Mouse (Mus musculus): ENCODE data around the gene Oasl2. TPM values are rescaled to one million over a fixed set of nuclear protein-coding genes. Genes with fewer than 3 reads are reported as not detected.
"Not testable (repeated sequence)": the region's sequence is repeated elsewhere in the genome, so short reads cannot be mapped to it uniquely, and the experiment has no call there.

Oasl2 gene
- total RNA-seq, 2 experiments from 2014 or later: 1.1 to 2.6 TPM

- no peak for DNase-seq (ENCODE audit: low spot score in 2 of 2)
- intact Hi-C loops (cut with DNase I): no loop called here
These were observed 12.0 kb downstream of the Oasl2 start for GRCm38 (mm10) chr5:114908598-114909305.

DNA sequence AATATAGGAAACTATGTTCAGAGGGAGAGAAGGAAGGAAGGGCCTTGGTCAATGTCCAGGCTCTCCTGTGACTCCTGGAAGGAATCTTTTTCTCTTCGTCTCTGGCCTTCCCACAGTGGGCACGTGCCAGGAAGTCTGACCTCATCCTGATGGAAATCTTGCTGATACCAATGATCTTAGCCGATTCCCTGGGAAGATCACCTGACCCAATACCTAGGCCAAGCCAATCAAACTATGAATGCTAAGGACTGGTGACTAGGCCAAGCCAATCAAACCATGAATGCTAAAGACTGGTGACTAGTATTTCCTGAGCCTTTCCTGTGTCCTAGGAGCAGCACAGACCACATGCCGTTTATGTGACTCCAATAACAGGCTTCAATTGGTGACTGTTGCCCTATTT is 16.9 kb downstream of the Oasl2 start:
- DNase-seq (ENCODE audit: low spot score in 2 of 2): no peak
- intact Hi-C loops (cut with DNase I): no loop called here

DNA sequence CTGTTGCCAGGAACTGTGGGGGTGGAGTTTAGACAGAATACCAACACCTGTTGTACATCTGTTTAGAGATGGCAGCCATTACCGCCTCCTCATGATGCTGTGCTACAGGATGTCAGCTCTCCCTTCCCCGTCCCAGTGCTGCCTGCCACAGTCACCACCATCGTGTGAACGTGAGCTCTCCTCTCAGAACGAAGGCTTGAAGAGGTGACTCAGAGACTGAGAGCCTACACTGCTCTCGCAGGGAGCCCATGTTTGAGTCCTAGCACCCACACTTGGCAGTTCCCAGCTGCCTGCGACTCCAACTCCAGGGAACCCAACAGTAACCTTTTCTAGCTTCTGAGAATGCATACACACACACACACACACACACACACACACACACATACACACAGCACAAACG is 18.1 kb downstream of the Oasl2 start:
- intact Hi-C loops (cut with DNase I): no loop called here
- DNase-seq (ENCODE audit: low spot score in 2 of 2): peak; percentile 12 to 78

GRCm38 (mm10) chr5:114915854-114916253 is 19.1 kb downstream of the Oasl2 start:
- intact Hi-C loops (cut with DNase I): no loop called here
- no peak for DNase-seq (ENCODE audit: low spot score in 2 of 2)

DNA sequence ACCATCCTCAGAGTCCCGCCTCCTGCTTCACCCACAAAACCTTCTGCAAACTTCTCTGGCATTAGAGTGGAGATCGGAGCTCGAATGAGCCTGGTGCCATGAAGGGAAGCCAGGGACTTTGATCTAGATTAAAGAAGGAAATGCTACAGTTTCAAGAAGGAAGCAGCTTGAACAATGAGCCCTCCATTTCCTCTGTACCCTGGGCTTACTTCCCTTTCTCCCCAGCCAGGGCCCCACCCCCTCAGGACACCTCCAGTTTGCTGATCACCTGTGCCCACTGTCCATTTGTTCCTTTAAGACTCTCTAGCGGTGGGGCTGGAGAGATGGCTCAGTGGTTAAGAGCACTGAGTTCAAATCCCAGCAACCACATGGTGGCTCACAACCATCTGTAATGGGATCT is 20.0 kb downstream of the Oasl2 start:
- no peak for DNase-seq (ENCODE audit: low spot score in 2 of 2)
- intact Hi-C loops (cut with DNase I): no loop called here

GRCm38 (mm10) chr5:114917357-114917756 is 20.6 kb downstream of the Oasl2 start:
- intact Hi-C loops (cut with DNase I); DNase-seq (ENCODE audit: low spot score in 2 of 2): not testable (repeated sequence)

GRCm38 (mm10) chr5:114921551-114922365 is 25.0 kb downstream of the Oasl2 start:
- peak in 1 of 2 experiments; percentile 15 for DNase-seq (ENCODE audit: low spot score in 2 of 2)
- intact Hi-C loops (cut with DNase I): no loop called here

DNA sequence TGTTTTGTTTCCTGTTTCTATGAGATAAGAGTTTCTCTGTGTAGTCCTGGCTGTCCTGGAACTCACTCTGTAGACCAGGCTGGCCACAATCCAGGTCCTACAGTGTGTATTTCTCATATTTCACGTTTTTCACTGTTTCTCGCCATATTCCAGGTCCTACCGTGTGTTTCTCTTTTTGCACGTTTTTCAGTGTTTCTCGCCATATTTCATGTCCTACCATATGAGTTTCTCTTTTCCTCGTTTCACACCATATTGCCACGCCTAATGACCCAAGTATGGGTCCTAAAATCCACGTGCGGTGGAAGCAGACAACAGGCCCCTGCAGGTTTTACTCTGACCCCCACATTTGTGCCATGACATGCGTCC is 25.6 kb downstream of the Oasl2 start:
- intact Hi-C loops (cut with DNase I): no loop called here

GRCm38 (mm10) chr5:114922998-114923473 is 26.3 kb downstream of the Oasl2 start, which contains the start of gene Oasl1:
Oasl1 (plus strand) TSS chr5:114923240.
- no peak for DNase-seq (ENCODE audit: low spot score in 2 of 2)
- intact Hi-C loops (cut with DNase I): no loop called here

More for the DNA sequence above, 25.6 kb downstream of the Oasl2 start:
- DNase-seq (ENCODE audit: low spot score in 2 of 2): no peak

DNA sequence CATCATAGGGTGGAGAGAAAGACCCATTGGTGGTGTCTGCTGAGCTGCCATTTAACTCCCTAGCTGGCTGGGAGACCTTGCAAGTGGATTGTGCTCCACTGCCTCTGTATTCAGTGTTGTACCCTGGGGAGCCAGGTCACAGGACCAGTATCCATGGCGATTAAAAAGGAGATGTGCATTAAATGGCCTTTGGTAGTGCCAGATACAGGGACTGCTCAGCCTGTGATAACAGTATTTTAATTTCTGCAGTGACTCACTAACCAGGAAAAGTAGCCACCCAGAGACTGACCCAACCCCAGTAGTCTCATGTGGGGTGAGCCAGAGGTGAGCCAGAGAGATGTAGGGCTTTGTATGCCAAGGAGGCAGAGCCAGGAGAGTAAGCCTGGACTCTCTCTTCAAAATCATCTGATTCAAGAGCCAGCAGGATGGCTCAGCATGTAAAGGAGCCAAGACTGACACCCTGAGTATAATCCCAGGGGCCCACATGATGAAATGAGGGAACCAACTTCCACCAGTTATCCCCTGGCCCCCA is 29.5 kb downstream of the Oasl2 start:
- intact Hi-C loops (cut with DNase I): no loop called here
- no peak for DNase-seq (ENCODE audit: low spot score in 2 of 2)

- intact Hi-C loops (cut with DNase I): no loop called here
- no peak for DNase-seq (ENCODE audit: low spot score in 2 of 2)
These were observed 30.0 kb downstream of the Oasl2 start for GRCm38 (mm10) chr5:114926753-114927152.

DNA sequence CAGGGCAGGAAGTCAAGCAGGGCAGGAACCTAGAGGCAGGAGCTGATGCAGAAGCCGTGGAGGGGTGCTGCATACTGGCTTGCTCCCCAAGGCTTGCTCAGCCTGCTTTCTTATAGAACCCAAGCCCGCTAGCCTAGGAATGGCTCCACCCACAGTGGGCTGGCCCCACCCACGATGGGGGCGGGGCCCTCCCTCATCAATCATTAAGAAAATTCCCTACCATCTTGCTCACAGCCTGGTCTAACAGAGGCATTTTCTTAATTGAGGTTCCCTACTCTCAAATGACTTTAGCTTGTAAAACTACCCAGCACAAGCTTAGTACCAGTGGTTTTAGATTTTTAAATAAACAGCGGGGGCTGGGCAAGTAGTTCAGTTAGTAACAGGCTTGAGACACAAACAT is 34.9 kb downstream of the Oasl2 start:
- intact Hi-C loops (cut with DNase I): no loop called here
- DNase-seq (ENCODE audit: low spot score in 2 of 2): no peak

DNA sequence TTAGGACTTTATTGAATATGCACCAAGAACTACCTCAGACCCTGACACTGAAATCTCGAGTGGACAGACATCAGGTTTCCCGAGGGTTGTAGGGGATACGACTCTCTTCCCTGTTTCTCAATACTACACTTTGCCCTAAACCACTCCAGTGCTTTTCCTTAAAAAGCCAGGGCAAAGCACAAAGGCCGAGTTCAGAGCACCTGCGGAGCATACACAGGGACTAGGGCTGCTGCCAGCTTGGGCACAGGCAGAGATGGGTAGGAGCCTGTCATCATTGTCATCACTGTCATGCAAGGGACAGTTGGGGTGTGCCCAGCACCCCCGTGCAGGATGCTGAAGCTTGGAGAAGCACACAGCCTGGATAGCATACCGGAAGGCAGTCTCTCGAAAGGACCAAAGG is 36.5 kb downstream of the Oasl2 start:
- intact Hi-C loops (cut with DNase I): no loop called here
- DNase-seq (ENCODE audit: low spot score in 2 of 2): no peak

GRCm38 (mm10) chr5:114935838-114936237 is 39.1 kb downstream of the Oasl2 start:
- DNase-seq (ENCODE audit: low spot score in 2 of 2): no peak
- intact Hi-C loops (cut with DNase I): no loop called here

DNA sequence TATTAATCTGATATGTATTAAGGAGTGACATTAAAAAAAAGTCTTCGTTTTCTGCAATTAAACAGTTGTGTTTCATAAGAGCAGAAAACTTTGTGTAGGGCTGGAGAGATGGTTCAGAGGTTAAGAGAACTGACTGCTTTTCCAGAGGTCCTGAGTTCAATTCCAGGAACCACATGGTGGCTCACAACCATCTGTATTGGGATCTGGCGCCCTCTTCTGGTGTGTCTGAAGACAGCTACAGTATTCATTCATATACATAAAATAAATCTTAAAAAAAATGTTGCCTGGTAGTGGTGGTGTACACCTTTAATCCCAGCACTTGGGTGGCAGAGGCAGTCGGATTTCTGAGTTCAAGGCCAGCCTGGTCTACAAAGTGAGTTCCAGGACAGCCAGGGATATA is 44.4 kb downstream of the Oasl2 start:
- intact Hi-C loops (cut with DNase I): not testable (repeated sequence)

DNA sequence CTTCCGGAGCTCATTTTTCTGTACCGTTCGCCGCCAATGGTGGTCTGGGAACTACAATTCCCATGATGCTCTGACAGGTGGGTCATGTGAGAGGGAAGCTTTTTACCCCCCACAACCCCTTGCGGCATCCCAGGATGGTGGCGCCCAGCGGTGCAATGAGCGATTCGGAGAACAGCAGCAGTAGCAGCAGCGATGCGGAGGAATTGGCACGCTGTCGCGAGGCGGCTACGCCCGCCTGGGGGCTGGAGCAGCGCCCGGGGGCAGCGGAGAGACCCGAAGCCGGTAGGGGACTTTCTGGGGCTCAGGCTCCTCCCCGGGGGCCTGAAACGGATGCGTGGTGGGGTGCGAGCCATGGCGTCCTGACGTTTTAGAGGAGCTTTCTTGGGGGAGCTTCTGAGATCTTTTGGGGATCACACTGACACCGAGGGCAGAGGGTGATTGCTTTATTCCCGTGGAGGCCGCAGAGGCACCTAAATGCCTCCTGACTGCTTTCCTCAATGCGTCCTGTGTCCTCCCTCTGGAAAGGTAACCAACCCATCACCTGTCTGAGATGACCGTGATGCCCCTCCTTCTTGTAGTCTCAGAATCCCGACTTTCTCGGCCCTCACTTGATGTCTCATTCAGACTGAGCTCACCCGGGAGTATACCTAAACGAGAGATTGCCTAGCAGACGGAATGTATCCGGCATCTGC is 45.5 kb downstream of the Oasl2 start, which contains the start of gene 2210016L21Rik:
Gene 2210016L21Rik, plus strand, starts transcription at position 85 of the 692 bp plus-strand sequence.
- DNase-seq (ENCODE audit: low spot score in 2 of 2): peak; percentile 87 to 93
- intact Hi-C loops (cut with DNase I): no loop called here

More for the DNA sequence above, 44.4 kb downstream of the Oasl2 start:
- not testable (repeated sequence) for DNase-seq (ENCODE audit: low spot score in 2 of 2)

DNA sequence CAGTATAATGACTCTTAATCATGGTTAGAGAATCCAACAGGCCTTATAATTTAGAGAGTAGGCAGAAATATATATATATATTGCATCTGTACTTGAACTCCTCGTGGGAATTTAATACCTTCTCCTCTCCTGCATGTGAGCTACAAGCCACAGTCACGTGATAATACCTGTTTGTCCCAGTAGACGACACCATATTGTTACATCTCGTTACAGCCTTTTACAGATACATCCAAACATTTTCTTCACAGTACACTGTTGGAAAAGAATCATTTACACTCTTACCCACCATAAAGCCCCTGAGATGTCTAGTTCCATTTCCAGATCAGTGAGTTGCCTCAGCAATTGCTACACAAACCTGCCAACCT is 46.0 kb downstream of the Oasl2 start:
- intact Hi-C loops (cut with DNase I): no loop called here

DNA sequence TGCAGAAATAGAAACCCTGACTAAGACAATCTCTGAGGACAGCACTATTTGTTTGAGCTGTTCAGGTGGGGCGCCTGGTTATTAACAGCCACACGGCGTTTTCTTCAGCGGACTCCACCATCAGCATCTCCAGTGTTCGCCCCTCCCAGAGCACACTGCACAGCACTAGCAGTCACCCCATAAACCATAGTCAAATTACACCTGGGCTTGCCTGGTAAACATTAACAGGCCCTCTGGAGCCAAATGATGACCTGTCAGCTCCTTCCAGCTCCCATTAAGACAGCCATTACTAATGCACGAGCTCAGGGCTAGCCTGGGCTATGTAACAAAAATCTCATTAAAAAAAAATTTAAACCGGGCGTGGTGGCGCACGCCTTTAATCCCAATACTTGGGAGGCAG is 48.3 kb downstream of the Oasl2 start:
- no peak for DNase-seq (ENCODE audit: low spot score in 2 of 2)
- intact Hi-C loops (cut with DNase I): no loop called here

More for the DNA sequence above, 46.0 kb downstream of the Oasl2 start:
- DNase-seq (ENCODE audit: low spot score in 2 of 2): no peak

DNA sequence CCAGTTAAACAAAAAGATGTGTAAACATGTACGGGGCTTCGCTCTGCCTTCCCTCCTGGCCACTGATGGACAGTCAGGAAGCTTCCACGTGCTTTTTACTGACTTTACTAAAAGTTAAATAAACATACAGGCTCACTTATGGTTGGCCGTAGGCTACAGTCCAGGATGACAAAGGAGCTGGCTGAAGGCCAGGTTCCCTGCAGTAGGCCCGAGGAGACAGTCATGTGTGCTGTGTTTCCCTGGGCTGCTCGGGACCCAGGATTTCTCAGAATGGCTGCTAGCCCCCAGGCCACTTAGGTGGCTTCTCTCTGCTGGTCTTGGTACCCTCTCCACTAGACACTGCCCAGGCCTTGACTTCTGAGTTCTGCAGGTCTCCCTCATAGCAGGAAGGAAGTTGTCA is 52.2 kb downstream of the Oasl2 start:
- intact Hi-C loops (cut with DNase I): no loop called here
- DNase-seq (ENCODE audit: low spot score in 2 of 2): no peak

DNA sequence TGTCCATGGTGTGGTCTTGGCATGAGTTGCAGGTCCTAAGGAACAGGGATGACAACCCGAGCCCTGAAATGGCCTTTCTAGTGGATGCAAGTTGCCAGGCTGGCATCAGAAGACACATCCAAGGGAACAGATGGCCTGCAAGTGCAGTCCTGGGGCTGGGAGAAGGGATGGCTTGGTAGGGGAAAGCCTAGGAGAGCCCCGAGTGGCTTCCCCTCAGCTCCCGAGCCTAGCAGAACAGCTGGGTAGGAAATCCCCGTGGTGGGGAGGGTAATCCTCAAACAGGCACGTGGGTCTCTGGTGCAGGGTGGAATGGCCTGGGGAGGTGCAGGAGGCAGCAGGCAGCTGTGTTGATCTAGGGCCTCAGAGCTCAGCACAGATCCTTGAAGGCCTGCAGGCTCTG is 52.6 kb downstream of the Oasl2 start:
- no peak for DNase-seq (ENCODE audit: low spot score in 2 of 2)
- intact Hi-C loops (cut with DNase I): no loop called here
